Mouse (Mus musculus) embryonic fibroblast, embryonic 13.5 days (primary cell): ENCODE results near the gene Rab11fip3.

ENCODE experiments used
- CTCF ChIP-seq: IDR thresholded peaks from 2 replicates; pipeline ENCODE4 v1.5.1; 2011; ENCODE audit warnings: mild to moderate bottlenecking, control low read depth, low read length, moderate library complexity, borderline replicate concordance; ENCODE audit not compliant: insufficient read depth
- POLR2A ChIP-seq: IDR thresholded peaks from 2 replicates; pipeline ENCODE4 v1.6.1; 2011; ENCODE audit warnings: low read depth, mild to moderate bottlenecking, control low read depth, low read length, moderate library complexity

DNA sequence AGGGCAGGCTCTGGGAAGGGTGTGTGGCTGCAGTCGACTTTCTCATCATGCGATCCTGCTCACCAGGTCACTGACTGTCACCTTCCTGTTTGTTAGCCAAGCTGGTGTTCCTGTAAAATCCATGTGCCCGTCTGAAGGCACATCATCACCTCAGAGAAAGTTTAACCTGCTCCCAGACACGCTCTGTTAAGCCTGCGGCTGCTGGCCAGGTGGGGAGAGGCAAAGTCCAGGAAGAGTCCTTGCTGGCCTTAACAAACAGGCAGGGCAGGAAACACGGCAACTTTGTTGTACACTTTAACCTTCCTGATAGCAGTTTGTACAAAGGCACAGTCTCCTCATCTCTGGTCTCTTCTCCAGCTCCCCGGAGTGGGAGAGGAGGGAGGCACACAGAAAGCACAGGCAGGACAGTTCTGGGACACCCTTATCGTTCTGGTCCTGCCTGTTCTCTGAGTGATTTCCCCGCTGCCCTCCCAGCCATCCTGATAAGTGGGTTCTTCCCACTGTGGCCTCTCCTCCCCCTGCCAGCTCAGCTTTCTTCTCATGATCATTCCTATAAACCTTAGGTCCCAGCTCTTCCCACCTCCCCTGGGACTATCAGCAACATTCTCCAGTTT is 47.5 kb downstream of the Rab11fip3 start:
- TF ChIP-seq POLR2A (no peak), CTCF (no peak)
